Mouse (Mus musculus) fat pad, adult 2 months (tissue): ENCODE data around the gene Klhdc10.
"Not testable (repeated sequence)": the region's sequence is repeated elsewhere in the genome, so short reads cannot be mapped to it uniquely, and the experiment has no call there.

Source experiments
- DNase-seq: peaks from one replicate; pipeline ENCODE4 v3.0.0-alpha.2; 2011; ENCODE audit warnings: low read depth, low spot score; ENCODE audit errors: extremely low read depth

The Klhdc10 gene

GRCm38 (mm10) chr6:30401308-30402015 is at the start of gene Klhdc10:
Klhdc10 (plus strand) TSS chr6:30401868.
- peak; percentile 74 for DNase-seq

- DNase-seq = no peak
Measured at GRCm38 (mm10) chr6:30352762-30353161, 48.9 kb upstream of the Klhdc10 start.

DNA sequence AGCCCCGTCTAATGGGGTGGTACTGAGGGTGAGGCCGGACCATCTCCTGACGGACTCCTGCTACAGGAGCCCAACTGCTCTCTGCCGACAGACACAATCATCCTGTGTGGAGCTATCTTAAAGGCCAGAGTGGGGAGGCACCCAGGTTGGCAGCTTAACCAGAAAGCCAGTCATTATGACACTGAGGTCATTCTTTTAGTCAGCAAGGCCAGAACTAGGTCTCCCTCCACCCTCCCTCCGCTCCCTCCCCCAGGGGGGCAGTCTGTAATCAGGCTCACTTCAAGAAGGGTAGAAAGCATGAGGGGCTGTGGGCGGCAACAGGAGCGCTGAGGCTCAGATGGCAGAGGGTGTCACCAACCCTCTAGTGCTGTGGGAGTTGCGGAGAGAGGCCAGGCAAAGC is 48.0 kb upstream of the Klhdc10 start:
- no peak for DNase-seq

- DNase-seq = no peak
Measured at GRCm38 (mm10) chr6:30354760-30355159, 46.9 kb upstream of the Klhdc10 start.

GRCm38 (mm10) chr6:30355701-30356100 is 46.0 kb upstream of the Klhdc10 start:
- DNase-seq = no peak

- no peak for DNase-seq
Measured at GRCm38 (mm10) chr6:30356161-30356560, 45.5 kb upstream of the Klhdc10 start.

DNA sequence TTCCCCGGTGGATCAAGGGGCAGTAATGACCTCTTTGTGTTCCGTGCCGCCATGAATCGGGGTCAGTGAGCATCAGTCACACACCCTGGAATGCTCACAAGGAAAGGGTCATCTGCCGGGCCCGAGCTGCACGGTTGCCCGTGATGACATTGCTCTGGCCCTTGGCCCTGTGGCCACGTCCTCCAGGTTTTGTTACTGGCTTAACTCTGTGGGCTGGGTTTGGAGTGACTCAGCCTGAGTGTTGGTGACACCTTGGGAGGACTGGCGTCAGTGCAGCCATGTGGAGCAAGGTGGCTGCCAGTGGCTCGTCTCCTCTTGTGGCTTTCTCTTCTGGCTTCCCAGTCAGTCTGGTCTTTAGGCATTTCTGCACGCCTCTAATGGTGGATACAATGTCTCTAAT is 45.0 kb upstream of the Klhdc10 start:
- no peak for DNase-seq

DNA sequence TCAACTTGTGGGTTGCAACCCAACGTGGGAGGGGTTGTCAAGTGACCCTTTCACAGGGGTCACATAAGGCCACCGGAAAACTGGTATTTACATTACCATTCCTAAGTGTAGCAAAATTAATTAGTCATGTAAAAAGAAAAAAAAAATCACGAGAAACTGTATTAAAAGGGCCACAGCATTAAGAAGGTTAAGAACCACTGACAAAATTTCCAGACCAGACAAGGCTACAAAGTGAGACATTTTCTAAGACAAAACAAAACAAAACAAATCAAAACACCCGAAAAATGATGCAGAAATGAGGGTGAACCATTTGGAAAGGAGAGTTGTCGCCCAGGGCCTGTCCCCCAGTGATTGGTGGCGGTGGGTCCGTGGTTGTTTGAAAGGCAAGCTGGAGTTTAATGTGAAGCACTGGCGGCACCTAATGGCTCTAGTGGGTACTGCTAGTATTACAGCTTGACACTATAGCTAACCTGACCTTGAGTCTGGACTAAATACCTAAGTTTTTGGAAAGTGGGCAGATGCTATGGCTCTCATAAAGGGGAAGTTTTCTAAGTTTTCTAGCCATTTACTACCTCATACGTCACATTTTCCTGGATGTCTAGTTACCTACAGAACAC is 44.0 kb upstream of the Klhdc10 start:
- no peak for DNase-seq

GRCm38 (mm10) chr6:30359762-30360509 is 41.7 kb upstream of the Klhdc10 start:
- DNase-seq = no peak

- DNase-seq = no peak
Measured at GRCm38 (mm10) chr6:30363808-30364207, 37.9 kb upstream of the Klhdc10 start.

GRCm38 (mm10) chr6:30369291-30369690 is 32.4 kb upstream of the Klhdc10 start:
- DNase-seq = no peak

DNA sequence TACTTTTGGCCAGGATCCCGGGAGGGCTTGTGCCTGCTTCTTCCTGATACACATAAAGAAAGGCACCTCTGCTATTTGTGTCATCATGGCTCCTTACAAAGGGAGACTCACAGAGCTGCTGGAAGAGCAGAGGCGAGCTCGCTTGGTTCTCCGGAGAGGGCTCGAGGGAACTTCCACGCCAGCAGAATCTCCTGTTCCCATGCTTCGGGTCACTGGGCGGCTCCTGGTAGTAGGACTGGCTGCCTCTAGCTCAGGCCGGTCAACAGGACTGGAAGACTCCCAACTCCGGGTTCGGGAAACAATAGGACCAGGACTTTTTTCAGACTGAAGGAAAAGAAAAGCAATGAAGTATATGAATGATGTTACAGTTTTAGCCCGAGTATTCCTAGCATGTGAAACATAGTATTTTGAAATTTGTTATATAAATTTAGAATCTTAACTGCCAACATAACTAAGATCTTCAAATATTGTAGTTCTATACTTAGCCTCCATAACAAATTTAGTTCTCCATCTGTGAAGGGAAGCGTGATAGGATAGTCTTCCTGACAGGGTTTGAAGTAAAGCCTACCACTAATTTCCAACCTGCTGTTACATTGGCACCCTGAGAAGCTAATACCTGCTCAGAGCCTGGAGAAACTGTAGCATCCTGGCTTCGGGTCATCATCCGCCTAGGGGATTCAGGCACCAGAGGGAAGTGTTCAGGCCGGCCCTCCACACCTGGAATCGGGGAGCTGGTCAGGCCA is 28.9 kb upstream of the Klhdc10 start:
- DNase-seq = no peak

- DNase-seq = no peak
Measured at GRCm38 (mm10) chr6:30374731-30375510, 26.7 kb upstream of the Klhdc10 start.

GRCm38 (mm10) chr6:30375791-30376190 is 25.9 kb upstream of the Klhdc10 start:
- DNase-seq = no peak

- no peak for DNase-seq
Measured at GRCm38 (mm10) chr6:30381116-30381515, 20.6 kb upstream of the Klhdc10 start.

- not testable (repeated sequence) for DNase-seq
Measured at GRCm38 (mm10) chr6:30390271-30390670, 11.4 kb upstream of the Klhdc10 start.

DNA sequence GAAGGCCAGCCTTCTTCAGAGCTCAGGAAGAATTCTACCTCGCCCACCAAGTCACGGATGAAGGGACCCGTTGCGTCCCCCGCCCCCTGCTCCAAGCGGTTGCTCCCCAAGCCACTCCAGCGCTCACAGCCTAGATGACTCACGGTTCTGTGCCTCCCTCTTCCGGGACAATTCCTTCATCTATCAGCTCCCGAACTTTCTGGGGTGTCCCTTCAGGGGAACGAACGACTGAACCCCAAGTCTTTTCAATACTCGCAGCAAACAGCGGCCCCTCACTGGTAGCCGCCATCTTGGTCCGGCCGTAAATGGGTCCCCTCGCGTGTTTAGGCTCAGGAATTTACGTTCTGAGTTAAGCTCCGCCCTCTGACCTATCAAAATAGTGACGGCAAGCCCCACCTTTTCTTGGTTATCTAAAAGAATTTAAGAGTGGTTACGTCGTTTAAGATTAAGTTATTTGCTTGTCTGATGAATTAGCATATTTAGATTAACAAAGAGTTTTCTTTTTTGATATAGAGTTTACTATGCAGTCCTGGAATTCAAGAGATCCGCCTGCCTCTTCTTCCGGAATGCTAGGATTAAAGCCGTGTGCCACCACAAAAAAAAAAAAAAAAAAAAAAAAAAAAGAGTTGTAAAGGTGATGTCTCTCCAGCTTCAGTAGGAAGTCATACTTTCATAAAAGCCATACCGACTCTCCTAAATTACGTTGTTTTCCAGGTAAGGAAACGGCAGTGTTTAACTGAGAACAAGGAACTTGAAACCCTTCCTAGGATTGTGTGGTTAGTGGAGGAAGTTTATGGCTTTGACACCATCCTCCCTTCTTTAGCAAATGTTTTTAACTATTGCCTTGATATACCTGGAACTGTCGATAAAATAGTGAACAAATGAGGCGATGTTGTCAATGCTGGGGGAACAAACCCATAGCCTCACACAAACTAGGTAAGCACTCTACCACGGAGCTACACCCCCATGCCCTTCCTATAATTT is 10.7 kb upstream of the Klhdc10 start, which contains the start of gene Zc3hc1:
TSS of gene Zc3hc1 (minus strand) at position 315 of the 984 bp plus-strand sequence.
- no peak for DNase-seq

DNA sequence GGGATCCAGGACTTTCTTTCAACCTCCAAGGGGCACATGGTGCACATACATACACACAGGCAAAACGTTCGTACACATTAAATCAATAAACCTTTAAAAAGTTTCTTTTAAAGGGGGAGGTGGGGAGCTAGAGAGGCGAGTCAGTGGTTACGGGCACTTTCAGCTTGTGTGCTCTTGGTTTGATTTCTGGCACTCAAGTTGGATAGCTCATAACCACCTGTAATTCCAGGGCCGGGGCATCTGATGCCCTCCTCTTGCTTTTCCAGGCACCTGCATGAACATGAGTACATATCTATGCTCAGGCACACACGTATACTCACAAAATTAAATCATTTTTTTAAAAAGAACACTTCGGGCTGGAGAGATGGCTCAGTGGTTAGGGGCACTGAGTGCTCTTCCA is 9.7 kb upstream of the Klhdc10 start:
- no peak for DNase-seq

GRCm38 (mm10) chr6:30400146-30400545 is 1.5 kb upstream of the Klhdc10 start:
- DNase-seq = no peak
